Mouse (Mus musculus) left cerebral cortex, postnatal 36 days (tissue): ENCODE results near the gene Dgkh. TPM values are rescaled to one million over a fixed set of nuclear protein-coding genes. Genes with fewer than 3 reads are reported as not detected.
A peak's percentile ranks its signal among the peaks of the same experiment; 100 is the strongest.
"Not testable (repeated sequence)": the region's sequence is repeated elsewhere in the genome, so short reads cannot be mapped to it uniquely, and the experiment has no call there.

ENCODE experiments used
- DNase-seq, 2 experiments: peaks; one replicate each; pipeline ENCODE4 v3.0.0; 2021 to 2022; ENCODE audit warnings: low spot score in 2 of 2, mixed read lengths in 1 of 2
- intact Hi-C: fragments of 180-260 bp; cut with DNase I; formaldehyde crosslinking; loops from one replicate; pipeline ENCODE4 v1.15.1; 2025
- total RNA-seq, 2 experiments: library from RNA; stranded (reverse); gene quantifications; 2 replicates each; pipeline ENCODE4 v1.2.3; 2021

Dgkh gene
- total RNA-seq, 2 experiments from 2014 or later = 70.7 to 78.6 TPM

DNA sequence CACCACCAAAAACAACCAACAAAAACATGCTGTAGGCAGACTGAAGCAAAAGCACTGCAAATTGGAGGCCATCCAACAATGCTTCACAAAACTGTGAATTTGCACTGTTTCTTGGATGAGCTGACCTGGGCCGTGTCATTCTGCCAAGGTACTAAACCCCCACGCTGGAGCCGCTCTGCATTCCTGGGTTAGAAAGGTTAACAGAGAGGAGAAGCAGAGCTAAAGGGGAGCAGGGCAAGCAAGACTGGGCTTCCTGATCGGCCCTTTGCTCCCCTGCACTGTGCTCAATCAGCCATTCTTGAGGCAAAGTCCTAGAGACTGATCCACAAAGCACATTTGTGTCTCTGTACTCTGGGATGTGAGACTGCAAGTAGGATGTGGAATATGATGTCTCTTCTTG lies 170.5 kb downstream of the Dgkh start:
- DNase-seq = no peak

DNA sequence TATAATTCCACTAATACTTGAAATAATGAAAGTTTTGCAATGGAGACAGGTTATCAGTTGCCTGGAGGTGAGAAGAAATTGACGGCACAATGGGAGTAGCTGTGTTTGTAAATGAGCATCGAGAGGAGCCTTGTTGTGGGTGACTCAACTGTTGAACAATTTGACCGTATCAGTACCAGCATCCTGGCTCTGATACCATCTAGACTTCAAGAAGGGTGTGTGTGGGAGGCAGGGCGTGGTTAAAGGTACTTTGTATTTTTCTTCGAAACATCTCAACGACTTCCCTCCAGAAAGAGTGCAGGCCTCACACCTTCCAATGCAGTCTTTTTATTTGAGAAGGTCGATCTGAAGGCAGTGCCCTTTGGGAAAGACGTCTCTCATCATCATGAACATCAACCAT lies 173.5 kb downstream of the Dgkh start:
- DNase-seq = no peak
- intact Hi-C loops = no loop called here

More for the DNA sequence above, 170.5 kb downstream of the Dgkh start:
- intact Hi-C loops = no loop called here

DNA sequence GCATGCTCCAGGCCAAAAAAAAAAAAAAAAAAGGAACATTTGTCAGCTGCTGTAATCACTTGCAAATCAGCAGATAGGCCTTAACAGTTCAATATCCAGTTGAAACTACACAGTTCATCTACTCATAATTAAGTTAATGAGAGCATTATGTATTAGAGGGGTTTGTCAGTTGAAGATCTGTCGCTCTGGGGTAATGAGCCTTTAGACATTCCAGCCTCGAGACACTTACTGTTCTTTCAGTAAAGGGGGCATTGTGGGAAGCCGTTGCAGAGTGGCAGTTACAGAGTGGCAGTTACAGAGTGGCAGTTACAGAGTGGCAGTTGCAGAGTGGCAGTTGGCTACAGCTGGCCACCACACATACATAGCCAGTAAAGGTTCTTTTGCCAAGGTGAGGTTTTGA lies 177.7 kb downstream of the Dgkh start:
- intact Hi-C loops, DNase-seq: not testable (repeated sequence)

DNA sequence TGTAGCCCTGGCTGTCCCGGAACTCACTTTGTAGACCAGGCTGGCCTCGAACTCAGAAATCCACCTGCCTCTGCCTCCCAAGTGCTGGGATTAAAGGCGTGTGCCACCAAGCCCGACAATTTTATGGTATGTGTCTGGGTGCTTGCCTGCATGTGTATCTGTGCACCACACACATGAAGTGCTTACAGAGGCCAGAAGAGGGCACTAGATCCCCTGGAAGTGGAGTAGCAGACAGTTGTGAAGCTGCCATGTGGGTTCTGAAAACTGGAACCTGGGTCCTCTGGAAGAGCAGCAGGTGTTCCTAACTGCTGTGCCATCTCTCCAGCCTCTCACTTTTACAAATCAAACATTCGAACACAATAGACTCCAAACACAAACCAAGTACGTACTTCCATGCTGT lies 178.9 kb downstream of the Dgkh start:
- intact Hi-C loops = no loop called here
- no peak for DNase-seq

DNA sequence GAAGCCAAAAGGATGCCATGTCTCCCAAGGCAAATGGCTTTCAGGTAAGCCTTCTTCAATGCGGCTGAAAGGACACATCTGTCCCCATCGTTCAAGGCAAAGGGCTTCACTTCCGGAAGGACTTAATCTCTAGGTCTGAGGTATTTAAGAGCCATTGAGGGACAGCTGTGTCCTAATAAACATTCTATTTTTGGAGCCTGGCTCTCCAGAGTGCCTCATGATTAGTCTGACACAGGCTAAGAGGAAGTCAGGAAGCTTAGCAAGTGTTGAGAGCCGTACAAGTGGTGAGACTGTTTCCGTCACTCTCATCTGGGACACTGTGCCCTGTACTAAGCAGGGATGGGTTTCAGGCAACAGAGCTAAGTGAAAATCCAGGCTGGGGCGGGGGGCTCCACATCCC lies 183.8 kb downstream of the Dgkh start:
- no peak for DNase-seq
- intact Hi-C loops = no loop called here

DNA sequence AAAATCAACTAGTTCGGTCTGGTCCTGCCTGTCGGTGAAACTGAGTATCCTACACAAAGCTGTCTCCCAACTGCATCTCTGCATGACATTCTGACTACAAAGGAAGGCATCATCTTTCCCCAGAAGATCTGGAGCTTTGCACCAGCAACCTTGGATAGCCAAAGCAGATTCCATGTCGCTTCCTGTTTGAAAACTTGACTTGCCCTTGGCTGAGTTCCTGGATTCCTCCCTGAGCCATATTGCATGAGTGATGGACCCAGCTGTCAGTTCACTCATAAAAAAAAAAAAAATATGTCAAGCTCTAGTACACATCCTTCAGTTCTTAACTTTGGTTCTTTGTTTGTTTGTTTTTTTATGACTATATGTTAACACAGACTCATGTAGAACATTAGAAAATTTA lies 191.3 kb downstream of the Dgkh start:
- intact Hi-C loops = no loop called here
- DNase-seq = no peak

DNA sequence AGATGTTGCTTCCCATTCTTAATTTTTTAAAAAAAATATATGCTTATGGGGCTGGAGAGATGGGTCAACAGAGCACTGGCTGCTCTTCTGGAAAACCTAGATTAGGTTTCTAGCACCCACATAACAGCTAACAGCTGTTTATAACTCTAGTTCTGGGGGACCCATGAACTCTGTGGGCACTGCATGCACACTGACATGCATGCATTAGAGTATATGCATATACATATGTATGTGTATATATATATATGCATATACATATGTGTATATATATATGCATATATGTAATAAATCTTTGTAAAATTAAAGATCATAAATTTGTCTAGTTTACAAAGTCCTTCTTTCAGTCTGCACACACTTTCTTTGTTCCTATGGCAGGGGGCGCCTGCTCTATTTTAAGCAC lies 192.8 kb downstream of the Dgkh start:
- no peak for DNase-seq
- intact Hi-C loops = no loop called here

DNA sequence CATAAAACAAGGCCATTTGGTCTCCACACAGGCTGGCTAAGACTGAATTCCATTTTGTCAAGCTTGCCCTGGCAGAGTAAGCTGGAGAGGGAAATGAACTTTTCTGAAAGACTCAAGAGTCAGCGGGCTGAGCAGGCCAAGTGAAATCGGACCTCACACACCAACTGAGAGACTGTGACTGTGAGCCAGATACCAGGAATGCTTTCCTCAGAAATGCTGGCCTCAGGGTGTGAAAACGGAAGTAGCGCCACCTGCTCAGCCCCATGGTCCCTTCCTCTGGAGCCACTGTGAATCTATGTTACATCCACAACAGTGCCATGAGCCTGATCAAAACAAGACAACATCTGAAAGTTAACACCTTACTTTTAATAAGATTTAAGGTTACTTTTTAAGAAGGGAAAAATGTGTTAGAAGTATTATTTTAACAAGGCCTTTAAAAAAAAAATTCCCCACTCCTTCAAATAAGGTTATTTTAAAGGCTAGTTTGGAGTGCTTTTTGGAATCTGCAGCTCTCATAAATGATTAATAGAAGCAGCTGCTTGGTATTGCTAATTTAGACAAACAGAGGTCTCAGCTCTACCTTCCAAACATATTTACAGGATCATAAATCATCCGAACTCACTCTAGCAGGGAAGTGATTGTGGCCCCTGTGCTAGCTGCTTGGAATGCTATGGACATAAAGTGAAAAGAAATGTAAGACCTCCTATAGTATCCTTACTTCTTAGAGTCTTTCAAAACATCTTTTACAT lies 193.8 kb downstream of the Dgkh start:
- DNase-seq = no peak
- intact Hi-C loops = no loop called here

DNA sequence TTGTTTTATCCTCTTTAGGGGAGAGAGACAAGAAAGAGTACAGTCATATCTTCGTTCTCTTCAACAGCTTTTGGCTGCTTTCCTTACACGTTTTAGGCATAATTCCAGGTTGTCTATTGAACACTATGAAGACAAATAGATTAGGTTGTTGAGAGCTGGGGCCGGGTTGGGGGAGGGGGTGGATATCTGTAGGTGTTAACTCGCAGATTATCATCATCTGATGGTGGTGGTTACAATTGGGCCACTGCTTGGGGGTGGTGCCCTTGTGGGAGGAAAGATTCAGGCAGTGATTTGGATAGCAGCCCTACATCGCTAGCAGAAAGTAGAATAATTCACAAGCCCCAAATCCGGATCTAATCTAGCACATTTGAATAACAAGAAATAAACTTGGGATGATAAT lies 195.0 kb downstream of the Dgkh start:
- intact Hi-C loops = no loop called here
- peak in 1 of 2 experiments; percentile 18 for DNase-seq

DNA sequence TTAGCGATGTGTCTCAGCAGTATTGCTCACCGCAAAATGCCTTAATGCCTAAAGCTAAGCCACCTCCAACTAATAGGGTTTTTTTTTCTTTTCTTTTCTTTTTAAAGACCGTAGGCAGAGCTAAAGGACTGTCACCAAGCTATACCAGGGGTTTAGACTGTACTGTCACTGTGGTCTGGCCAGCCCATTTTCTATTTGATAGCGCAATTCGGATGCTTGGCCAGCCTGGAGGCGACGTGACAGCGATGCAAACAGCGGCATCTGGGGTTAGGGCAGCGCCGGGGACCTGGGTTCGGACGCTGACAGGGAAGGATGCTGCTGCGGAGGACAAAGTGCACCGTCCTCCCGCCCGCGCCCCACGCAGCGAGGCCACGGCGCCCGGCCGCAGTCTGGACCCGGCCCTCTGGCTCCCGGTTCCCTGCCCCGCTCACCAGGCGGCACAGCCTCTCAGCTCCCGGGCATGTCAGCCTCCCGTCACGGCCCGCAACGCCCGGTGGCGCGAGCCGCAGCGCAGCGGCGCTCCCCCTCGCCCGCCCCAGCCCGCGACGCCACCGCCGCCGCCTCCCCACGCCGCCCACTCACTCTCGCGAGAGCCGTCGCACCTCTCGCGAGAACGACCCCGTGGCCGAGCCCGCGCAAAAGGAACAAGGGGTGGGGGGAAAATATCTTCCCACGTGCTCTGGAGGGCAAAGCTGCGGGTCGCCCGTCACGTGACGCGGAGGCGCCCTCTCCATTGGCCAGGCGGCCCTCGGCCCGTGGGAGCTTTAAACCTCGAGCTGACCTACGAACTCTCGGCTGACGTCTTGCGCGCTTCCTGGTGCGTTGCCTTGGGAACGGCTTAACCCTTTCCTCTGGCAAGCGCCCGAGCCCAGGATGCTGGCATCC lies 196.1 kb downstream of the Dgkh start, which contains the start of gene Akap11:
Gene Akap11, minus strand, starts transcription at position 528 of the 885 bp plus-strand sequence.
- peak; percentile 95 to 96 for DNase-seq
- intact Hi-C loops = no loop called here

DNA sequence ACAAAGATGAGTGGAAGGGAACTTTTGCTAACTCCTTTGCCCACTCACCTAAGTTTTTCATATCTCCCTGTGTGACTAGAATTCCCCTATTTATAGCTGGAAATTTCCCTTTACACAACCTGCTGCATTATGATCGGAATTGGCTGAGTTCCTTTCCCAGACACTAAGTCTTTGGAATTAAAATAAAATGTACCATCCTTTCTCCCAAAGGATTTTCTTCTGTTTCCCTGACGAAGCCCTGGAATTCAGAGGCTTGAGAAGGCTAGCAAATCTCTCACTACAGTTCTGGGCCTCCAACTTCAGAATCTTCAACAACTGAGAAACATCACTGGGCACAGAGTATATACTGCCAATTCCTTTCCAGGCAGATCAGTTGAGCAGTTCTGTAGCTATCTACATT lies 197.2 kb downstream of the Dgkh start:
- intact Hi-C loops = no loop called here
- DNase-seq = no peak

DNA sequence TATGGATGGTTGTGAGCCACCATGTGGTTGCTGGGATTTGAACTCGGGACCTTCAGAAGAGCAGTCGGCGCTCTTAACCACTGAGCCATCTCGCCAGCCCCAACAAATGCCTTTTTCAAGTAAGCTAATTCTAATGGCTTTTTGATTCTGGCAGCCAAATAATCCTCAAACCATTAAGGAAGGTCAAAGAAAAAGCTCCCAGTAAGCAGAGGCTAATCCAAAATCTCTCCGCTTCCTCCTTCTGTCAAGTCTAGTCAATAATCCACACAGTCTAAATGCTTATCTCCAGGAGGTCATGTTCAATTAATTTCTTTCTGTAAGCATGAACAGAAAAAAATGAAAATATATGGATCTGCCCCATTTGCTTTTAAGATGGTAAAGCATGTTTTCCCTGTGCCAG lies 197.9 kb downstream of the Dgkh start:
- intact Hi-C loops = no loop called here
- no peak for DNase-seq

DNA sequence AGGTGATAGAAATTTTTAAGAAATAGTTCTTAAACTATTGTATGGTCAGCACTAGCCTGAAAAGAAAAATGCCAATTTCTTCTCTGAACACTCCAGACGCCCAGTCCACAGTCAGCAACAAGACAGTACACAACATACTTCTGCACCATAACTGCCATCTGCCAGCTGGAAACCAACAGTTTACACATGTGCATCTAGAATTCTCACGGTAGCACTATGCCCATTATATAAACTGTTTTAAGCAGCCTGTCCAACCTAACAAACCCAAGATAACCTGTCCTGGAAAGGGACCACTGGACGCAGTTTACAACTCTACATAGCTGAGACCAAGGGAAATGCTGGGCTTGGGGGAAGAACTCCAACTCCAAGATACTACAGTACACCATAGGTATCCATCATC lies 198.9 kb downstream of the Dgkh start:
- no peak for DNase-seq
- intact Hi-C loops = no loop called here

DNA sequence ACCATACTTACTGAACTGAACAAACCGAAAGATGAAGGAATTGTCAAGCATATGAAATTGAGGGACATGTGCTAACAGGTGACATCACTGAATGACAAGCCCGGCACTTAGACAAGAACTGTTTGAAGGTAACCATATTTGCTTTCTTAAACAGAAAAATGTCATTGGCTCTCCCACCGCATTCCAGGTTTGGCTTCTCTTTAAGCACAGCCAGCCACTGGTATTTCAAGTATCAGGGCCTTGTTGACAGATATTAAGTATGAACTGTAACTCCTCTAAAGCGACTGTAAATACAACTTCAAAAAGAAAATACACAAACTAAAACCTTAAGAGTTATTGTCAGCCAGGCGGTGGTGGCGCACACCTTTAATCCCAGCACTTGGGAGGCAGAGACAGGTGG lies 200.2 kb downstream of the Dgkh start:
- intact Hi-C loops = no loop called here
- DNase-seq = no peak

DNA sequence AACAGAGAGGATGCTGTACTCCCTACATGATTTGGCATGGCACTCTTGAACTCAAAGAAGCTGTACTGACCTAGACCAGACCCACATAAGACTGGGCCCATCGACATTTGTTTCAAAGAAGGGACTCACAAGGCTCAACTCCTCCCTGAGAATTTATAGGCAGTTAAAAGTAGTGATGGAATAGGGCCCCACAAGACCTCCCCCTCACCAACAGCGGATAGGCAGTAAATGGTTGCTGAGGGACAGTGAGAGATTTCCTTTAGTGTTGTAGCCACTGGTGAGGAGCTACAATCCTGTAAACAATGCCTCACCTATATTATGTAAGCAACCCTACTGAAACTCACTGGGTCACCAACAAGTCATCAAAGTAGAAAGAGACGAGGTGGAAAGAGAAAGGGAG lies 202.3 kb downstream of the Dgkh start:
- intact Hi-C loops = no loop called here
- no peak for DNase-seq

DNA sequence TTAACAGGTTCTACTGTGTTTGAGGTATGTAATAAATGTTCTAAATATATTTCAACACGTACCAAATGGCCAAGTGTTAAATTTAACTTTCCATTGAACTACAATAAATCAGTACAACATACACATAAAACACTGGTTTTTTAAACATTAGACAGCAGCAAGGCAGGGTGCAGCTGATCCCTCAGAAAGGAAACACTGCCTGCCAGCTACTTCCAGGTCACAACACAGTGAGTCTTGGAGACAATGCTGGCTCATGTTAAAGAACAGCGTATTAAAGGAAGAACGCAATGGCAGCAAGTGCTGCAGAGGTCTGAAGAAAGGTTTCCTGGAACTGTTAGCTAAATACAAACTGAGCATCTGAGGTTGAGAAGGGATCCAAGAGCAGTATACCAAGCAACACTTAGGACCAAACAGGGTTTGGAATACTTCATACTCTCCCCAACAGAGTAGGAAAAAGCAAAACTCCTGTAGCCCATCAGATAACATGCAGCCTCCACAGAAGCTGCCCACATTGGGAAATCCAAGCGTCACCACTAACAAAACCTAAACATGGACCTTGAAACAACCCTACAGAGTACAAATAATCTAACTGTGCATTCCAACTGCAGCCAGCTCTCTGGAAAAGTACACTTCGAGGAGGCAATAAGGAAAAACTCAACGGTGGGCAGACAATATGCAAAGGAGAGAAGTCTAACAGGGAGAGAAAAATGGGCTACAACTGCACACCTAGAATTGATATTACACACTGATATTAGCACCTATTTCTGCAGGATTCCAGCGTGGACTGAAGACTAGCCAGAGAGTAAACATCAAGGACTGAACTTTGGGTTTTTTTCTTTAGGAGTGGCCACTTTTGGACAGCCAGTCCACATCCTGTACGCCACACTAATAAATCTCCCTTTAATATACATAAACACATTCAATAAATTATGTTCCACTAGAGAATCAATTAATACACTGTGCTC lies 203.8 kb downstream of the Dgkh start:
- intact Hi-C loops = no loop called here
- no peak for DNase-seq

DNA sequence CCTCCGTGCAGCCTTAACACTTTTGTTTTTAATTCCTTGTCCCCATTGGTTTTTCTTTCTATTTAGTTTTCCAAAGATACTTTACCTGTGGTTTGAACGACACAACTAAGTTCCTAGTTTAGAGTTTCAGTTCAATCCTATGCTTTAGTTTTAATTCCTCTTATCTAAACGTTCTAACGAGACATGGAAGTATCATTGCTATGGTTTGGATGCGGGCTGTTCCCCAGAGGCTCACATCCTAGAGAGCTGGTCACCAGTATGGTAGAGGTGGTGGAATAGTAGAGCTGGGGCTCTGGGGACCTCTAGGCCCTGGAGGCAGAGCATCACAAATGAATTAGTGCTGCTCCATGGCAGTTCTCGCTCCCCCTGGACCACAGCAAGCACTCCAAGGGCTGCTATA lies 205.7 kb downstream of the Dgkh start:
- intact Hi-C loops = no loop called here
- DNase-seq = no peak

DNA sequence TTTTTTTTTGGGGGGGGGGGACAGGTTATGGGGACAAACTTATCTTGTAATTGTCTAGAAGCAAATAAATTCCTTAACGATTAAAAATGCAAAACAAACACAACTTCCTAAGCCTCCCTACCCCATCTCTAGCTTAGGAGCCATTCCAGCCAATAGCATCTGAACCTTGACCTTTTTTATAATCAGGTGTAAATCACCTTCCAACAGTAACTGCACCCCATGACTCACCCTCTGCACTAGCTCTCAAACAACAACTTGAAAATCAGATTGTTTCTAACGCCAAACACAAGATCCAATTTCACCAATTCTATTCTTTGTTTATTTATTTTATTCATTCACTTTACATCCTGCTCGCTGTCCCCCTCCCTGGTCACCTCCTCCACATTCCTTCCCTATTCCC lies 206.1 kb downstream of the Dgkh start:
- DNase-seq = no peak
- intact Hi-C loops = no loop called here

DNA sequence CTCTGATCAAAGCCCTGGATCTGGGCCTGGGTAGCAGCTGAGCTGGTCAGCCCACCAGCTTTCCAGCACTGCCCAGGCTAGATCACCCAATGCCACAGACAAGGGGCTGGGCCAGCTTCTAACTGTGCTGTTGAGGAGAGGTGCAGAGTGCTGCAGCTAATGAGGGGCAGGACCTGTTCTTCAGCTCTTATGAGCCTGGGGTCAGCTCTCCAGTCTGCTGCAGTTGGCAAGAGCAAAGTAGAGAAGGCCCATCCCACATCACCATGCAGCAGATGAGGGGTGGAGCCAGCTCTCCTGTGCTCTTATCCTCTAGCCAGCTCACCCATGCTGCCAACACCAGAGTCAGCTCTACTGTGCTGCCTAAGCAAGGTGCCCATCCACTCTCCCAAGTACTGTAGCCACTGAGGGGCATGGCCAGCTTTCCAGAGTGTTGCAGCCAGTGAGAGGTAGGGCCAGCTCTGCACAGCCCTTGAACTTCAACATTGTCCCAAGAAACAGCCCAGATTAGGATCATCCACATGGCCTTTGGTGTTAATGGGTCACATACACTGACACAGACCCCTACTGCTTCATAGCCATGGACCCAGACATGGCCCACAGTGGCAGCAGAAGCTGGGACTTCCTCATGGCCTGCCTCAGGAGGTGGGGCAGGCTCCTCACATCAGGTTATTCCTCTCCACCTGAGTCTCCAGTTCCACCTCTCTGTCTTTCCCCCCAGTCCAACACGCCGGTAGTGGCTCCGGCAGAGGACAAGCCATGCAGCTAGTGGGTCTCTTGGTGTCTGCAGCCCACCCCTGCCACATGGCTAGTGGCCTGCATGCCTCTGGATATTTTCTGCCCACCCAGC lies 206.7 kb downstream of the Dgkh start:
- no peak for DNase-seq
- intact Hi-C loops = no loop called here
